Mouse (Mus musculus) myocyte (in vitro differentiated cells): ENCODE data around the gene Strap. TPM values are rescaled to one million over a fixed set of nuclear protein-coding genes. Genes with fewer than 3 reads are reported as not detected.
A peak's percentile ranks its signal among the peaks of the same experiment; 100 is the strongest.

Source experiments
- H3K27me3 ChIP-seq: one replicate; pipeline ENCODE4 v1.6.1; 2011; ENCODE audit not compliant: control insufficient read depth, insufficient read depth, insufficient read length
- H3K36me3 ChIP-seq: one replicate; pipeline ENCODE4 v1.6.1; 2011; ENCODE audit not compliant: control insufficient read depth, insufficient read depth
- H3K4me2 ChIP-seq: one replicate; pipeline ENCODE4 v1.6.1; 2011; ENCODE audit warnings: low read depth, control low read depth
- H3K4me3 ChIP-seq: one replicate; pipeline ENCODE4 v1.5.1; 2011; ENCODE audit warnings: mild to moderate bottlenecking, control low read depth, moderate library complexity
- H3K79me2 ChIP-seq: one replicate; pipeline ENCODE4 v1.6.1; 2011; ENCODE audit not compliant: control insufficient read depth, insufficient read depth
- H3ac ChIP-seq: one replicate; pipeline ENCODE4 v1.6.1; 2011; ENCODE audit not compliant: control insufficient read depth, insufficient read length
- CEBPB ChIP-seq: IDR thresholded peaks from 2 replicates; pipeline ENCODE4 v1.6.1; 2011; ENCODE audit warnings: mild to moderate bottlenecking, moderate library complexity; ENCODE audit not compliant: poor library complexity, insufficient read depth, severe bottlenecking
- E2F4 ChIP-seq: IDR thresholded peaks from one replicate; pipeline ENCODE4 v1.6.1; 2011; ENCODE audit warnings: mild to moderate bottlenecking, control low read depth, moderate library complexity; ENCODE audit not compliant: insufficient read depth
- MAX ChIP-seq: IDR thresholded peaks from one replicate; pipeline ENCODE4 v1.6.1; 2011; ENCODE audit warnings: low read depth, mild to moderate bottlenecking, control low read depth
- MYOD1 ChIP-seq, 3 experiments: IDR thresholded peaks; one replicate each; pipeline ENCODE4 v1.6.1; 2011; ENCODE audit warnings: control low read depth in 2 of 3, low read depth in 2 of 3, mild to moderate bottlenecking in 2 of 3, moderate library complexity in 1 of 3; ENCODE audit not compliant: insufficient read length in 2 of 3, control insufficient read depth in 1 of 3
- MYOG ChIP-seq, 3 experiments: IDR thresholded peaks; one replicate each; pipeline ENCODE4 v1.6.1; 2011; ENCODE audit warnings: control low read depth in 2 of 3, low read depth in 2 of 3, mild to moderate bottlenecking in 2 of 3; ENCODE audit not compliant: insufficient read length in 2 of 3, control insufficient read depth in 1 of 3, insufficient read depth in 1 of 3
- POLR2A ChIP-seq: IDR thresholded peaks from one replicate; pipeline ENCODE4 v1.6.1; 2011; ENCODE audit warnings: low read depth, mild to moderate bottlenecking, control low read depth, moderate library complexity; ENCODE audit not compliant: insufficient read length
- POLR2AphosphoS2 ChIP-seq: IDR thresholded peaks from one replicate; pipeline ENCODE4 v1.6.1; 2011; ENCODE audit warnings: low read depth, control low read depth; ENCODE audit not compliant: insufficient read length
- REST ChIP-seq: IDR thresholded peaks from one replicate; pipeline ENCODE4 v1.6.1; 2011; ENCODE audit warnings: mild to moderate bottlenecking, control low read depth, moderate library complexity; ENCODE audit not compliant: insufficient read depth, insufficient read length
- SRF ChIP-seq: IDR thresholded peaks from one replicate; pipeline ENCODE4 v1.6.1; 2011; ENCODE audit warnings: low read depth; ENCODE audit not compliant: control insufficient read depth, insufficient read length
- TCF12 ChIP-seq: IDR thresholded peaks from one replicate; pipeline ENCODE4 v1.6.1; 2011; ENCODE audit warnings: mild to moderate bottlenecking, control low read depth; ENCODE audit not compliant: poor library complexity, insufficient read depth, severe bottlenecking
- TCF3 ChIP-seq: IDR thresholded peaks from one replicate; pipeline ENCODE4 v1.6.1; 2011; ENCODE audit warnings: low read depth, control low read depth; ENCODE audit not compliant: insufficient read length
- USF1 ChIP-seq: IDR thresholded peaks from one replicate; pipeline ENCODE4 v1.6.1; 2011; ENCODE audit warnings: low read depth, mild to moderate bottlenecking, control low read depth, moderate library complexity
- polyA plus RNA-seq: library from polyadenylated mRNA; unstranded; fragments of >200 nt; fragmentation: generic; extraction: Trizol; gene quantifications from one replicate; pipeline ENCODE4 v1.2.1, GENCODE M21; 2012; ENCODE audit warnings: missing spikeins

Strap gene
- polyA plus RNA-seq, 1 experiment = 87.9 TPM

DNA sequence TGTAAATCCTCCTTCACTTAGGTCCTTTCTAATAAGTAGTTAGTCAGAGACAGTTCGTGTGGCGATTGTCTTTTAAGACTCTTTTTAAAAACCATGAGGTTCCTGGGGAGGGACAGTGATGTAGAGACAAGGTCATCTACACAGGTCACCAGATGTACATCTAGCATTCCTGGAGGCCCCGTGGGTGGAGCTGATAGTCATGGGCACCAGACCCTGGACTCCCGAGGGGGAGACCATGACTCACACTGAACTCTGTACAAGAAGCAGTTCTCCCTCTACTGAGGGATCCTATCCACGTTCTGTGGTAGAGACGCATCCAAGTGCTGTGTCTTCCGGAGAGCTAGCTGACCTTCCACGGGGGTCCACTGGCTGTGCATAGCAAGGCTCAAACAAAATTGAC lies 42.1 kb downstream of the Strap start:
- Histone ChIP-seq H3K4me3 (no peak overlapping the region), H3K27me3 (no peaks in the 10 kb centered on the region), H3K36me3 (no peaks in the 10 kb centered on the region), H3ac (no peak overlapping the region), H3K4me2 (no peak overlapping the region), H3K79me2 (no peaks in the 10 kb centered on the region)
- no peak for TF ChIP-seq MYOG (IDR thresholded peaks at IDR 0.05; ENCODE audit: control insufficient read depth in 1 of 3, insufficient read depth in 1 of 3, insufficient read length in 2 of 3, low read depth in 2 of 3)
- no peak for TF ChIP-seq E2F4
- TF ChIP-seq CEBPB = no peak
- no peak for TF ChIP-seq USF1
- TF ChIP-seq MAX = no peak
- no peak for TF ChIP-seq POLR2A
- no peak for TF ChIP-seq TCF3
- TF ChIP-seq REST = no peak
- TF ChIP-seq MYOD1 (IDR thresholded peaks at IDR 0.05; ENCODE audit: control insufficient read depth in 1 of 3, insufficient read length in 2 of 3, low read depth in 2 of 3) = no peak
- TF ChIP-seq SRF = no peak
- TF ChIP-seq POLR2AphosphoS2 = no peak
- TF ChIP-seq TCF12 = no peak

DNA sequence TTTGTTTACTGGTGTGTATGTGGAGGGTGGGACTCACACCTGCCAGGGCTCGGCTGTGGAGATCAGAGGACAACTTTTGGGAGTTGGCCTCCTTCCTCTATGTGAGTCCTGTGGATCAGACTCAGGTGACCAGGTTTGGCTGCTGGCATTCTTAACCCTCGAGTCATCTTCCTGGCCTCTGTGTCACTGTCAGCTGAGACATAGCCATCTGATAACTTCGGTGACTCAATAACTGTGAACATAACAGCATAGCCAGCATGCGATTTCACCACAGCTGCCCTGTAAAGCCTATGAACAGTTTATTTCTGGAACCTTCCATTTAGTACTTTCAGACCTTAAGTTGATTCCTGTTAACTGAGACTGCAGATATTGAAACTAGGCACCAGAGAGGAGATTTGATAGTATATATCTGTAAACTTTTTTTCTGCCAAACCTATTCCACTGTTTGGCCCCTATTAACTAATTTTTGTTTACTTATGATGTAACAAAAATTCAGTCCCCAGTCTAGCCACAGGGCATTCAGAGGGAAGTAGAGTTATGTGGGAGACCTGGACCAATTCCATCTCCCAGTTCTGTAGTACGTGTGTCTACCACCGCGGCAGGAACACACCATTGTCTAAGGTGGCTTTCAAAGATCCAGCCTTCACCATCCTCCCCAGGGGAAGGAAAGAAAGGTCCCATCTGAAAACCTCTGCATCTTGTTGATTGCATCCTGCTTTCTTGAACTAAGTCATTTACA lies 49.2 kb downstream of the Strap start:
- peak overlapping the region; percentile 20 for H3K4me2 ChIP-seq
- no peaks in the 10 kb centered on the region for H3K36me3 ChIP-seq
- no peaks in the 10 kb centered on the region for H3K79me2 ChIP-seq
- no peak overlapping the region for H3K4me3 ChIP-seq
- TF ChIP-seq MYOD1 (IDR thresholded peaks at IDR 0.05; ENCODE audit: control insufficient read depth in 1 of 3, insufficient read length in 2 of 3, low read depth in 2 of 3) = peak in 1 of 3 experiments; percentile 47
- peak in 1 of 3 experiments; percentile 24 for TF ChIP-seq MYOG (IDR thresholded peaks at IDR 0.05; ENCODE audit: control insufficient read depth in 1 of 3, insufficient read depth in 1 of 3, insufficient read length in 2 of 3, low read depth in 2 of 3)
- no peak for TF ChIP-seq TCF3
- no peaks in the 10 kb centered on the region for H3K27me3 ChIP-seq
- H3ac ChIP-seq = no peak overlapping the region

DNA sequence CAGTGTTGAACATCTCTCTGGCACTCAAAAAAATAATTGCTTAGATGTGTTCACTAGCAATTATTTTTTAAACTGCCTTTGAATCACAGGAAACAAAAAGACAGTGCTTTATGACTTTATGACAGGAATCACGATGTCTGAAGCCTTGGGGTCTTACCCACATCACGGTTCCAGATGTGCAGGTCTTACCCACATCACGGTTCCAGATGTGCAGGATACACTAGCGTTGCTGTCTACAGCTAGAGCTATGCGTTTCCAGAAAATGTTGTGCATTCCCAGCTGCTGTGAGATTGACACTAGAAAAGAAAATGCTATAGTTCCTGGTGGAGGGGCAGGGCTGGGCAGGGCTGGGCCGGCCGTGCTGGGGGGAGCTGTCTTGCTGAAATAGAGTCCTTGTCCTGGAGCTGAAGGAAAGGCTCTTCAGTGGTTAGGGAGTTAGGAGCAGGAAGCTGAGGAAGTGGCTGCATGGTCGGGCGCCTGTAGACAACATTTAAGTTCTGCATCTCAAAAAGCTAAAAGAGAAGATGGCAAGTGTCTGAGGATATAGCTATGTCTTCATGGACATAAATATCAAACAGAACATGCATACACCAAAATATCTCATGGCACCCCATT lies 54.2 kb downstream of the Strap start:
- no peak overlapping the region for H3K4me2 ChIP-seq
- no peaks in the 10 kb centered on the region for H3K79me2 ChIP-seq
- no peak overlapping the region for H3ac ChIP-seq
- no peaks in the 10 kb centered on the region for H3K27me3 ChIP-seq
- no peaks in the 10 kb centered on the region for H3K36me3 ChIP-seq
- no peak overlapping the region for H3K4me3 ChIP-seq
- TF ChIP-seq MYOG (IDR thresholded peaks at IDR 0.05; ENCODE audit: control insufficient read depth in 1 of 3, insufficient read depth in 1 of 3, insufficient read length in 2 of 3, low read depth in 2 of 3) (no peak), TCF12 (no peak), SRF (no peak), MAX (no peak), CEBPB (no peak), USF1 (no peak)

DNA sequence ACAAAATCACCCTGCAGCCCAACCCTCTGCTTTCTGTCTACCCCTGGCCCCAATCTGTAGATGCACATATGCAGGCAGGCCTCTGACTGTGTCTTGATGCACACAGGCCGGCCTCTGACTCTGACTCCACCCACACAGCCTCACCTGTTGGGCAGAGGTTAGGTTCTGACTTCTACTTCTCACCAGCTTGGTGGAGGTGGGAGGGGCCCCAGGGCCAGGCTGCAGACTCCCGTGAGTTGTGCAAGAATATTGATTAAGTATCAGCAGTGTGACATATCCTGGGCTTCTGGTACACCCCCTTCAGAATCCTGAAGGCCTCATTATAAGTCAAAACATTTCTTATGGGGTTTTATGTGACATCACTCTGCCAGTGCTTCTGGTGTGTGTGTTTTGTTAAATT lies 54.8 kb downstream of the Strap start:
- Histone ChIP-seq H3ac (no peak overlapping the region), H3K27me3 (no peaks in the 10 kb centered on the region), H3K4me3 (no peak overlapping the region), H3K79me2 (no peaks in the 10 kb centered on the region), H3K36me3 (no peaks in the 10 kb centered on the region), H3K4me2 (no peak overlapping the region)
- no peak for TF ChIP-seq SRF
- no peak for TF ChIP-seq REST
- no peak for TF ChIP-seq TCF3
- TF ChIP-seq POLR2AphosphoS2 = no peak

DNA sequence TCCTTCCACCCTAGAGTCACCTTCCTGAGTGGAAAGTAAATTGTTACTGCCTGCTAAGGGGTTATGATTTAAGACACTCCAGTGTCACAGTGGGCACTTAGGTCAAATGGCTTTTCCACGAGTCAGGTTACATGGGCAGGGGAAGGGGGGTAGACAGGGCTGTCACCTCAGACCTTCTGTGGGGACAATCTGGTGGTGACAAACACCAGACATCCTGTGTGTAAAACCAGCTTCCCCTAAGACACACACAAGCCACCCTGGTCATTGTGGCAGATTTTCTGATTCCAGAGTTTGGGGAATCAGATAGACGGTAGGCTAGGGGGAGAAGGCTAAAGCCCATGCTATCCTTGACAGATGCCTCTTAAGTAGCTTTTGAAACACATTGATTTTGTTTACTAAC lies 60.6 kb downstream of the Strap start:
- Histone ChIP-seq H3K36me3 (no peaks in the 10 kb centered on the region), H3ac (no peak overlapping the region), H3K27me3 (no peaks in the 10 kb centered on the region), H3K4me2 (no peak overlapping the region), H3K79me2 (no peaks in the 10 kb centered on the region), H3K4me3 (no peak overlapping the region)
- TF ChIP-seq POLR2A = no peak
